Mouse (Mus musculus) forebrain, embryonic 12.5 days (tissue): Measurements from ENCODE around the gene Ispd. TPM values are rescaled to one million over a fixed set of nuclear protein-coding genes. Genes with fewer than 3 reads are reported as not detected.

Experiments
- ATAC-seq: fragments of 200-750 bp; cut with Nextera tagmentation; 2 replicates; pipeline ENCODE4 v1.8.0; 2017; ENCODE audit warnings: moderate TSS enrichment; ENCODE audit not compliant: low FRiP score
- H3K27ac ChIP-seq: fragments of 300-500 bp; sonication (generic); 2 replicates; pipeline ENCODE4 v1.5.1; 2016; ENCODE audit warnings: mild to moderate bottlenecking
- H3K27me3 ChIP-seq: fragments of 300-500 bp; sonication (generic); 2 replicates; pipeline ENCODE4 v1.6.1; 2016; ENCODE audit warnings: mild to moderate bottlenecking
- H3K36me3 ChIP-seq: fragments of 300-500 bp; sonication (generic); replicated peaks from 2 replicates; pipeline ENCODE4 v1.6.1; 2016; ENCODE audit warnings: mild to moderate bottlenecking
- H3K4me1 ChIP-seq: fragments of 300-500 bp; sonication (generic); 2 replicates; pipeline ENCODE4 v1.6.1; 2016
- H3K4me2 ChIP-seq: fragments of 300-500 bp; sonication (generic); 2 replicates; pipeline ENCODE4 v1.6.1; 2016; ENCODE audit warnings: mild to moderate bottlenecking, moderate library complexity
- H3K4me3 ChIP-seq: fragments of 300-500 bp; sonication (generic); replicated peaks from 2 replicates; pipeline ENCODE4 v1.5.1; 2016; ENCODE audit warnings: mild to moderate bottlenecking
- H3K9ac ChIP-seq: fragments of 300-500 bp; sonication (generic); 2 replicates; pipeline ENCODE4 v1.6.1; 2016; ENCODE audit warnings: mild to moderate bottlenecking
- H3K9me3 ChIP-seq: fragments of 300-500 bp; sonication (generic); 2 replicates; pipeline ENCODE4 v1.6.1; 2016
- WGBS: fragments of 180-500 bp; shearing (Covaris S2); methylation state at CpG from one replicate; pipeline ENCODE4 v1.1.7; 2016; 5-methylcytosine and 5-hydroxymethylcytosine counted together
- polyA plus RNA-seq: library from polyadenylated mRNA; unstranded; fragments of >200 nt; fragmentation: Nextera tagmentation; extraction: Ambion mirVana; gene quantifications from 2 replicates; pipeline ENCODE4 v1.2.1, GENCODE M21; 2016

The Ispd gene
- polyA plus RNA-seq, 1 experiment from 2014 or later, result 8.0 TPM

- peak; percentile 14; the same call in 1 of the 2 replicates for ATAC-seq
- WGBS, result 25% methylated on average over 4 of the region's 4 CpGs
- no peak overlapping the region for H3K9ac ChIP-seq
- no peak overlapping the region for H3K4me2 ChIP-seq
- H3K36me3 ChIP-seq, result no peaks in the 10 kb centered on the region
- H3K9me3 ChIP-seq, result no peaks in the 10 kb centered on the region
- H3K4me3 ChIP-seq, result no peak overlapping the region
- H3K27ac ChIP-seq, result no peak overlapping the region
- no peaks in the 10 kb centered on the region for H3K27me3 ChIP-seq
- H3K4me1 ChIP-seq, result no peaks in the 10 kb centered on the region
These were observed 150.3 kb downstream of the Ispd start for GRCm38 (mm10) chr12:36531421-36532072.

- Histone ChIP-seq H3K36me3 (no peaks in the 10 kb centered on the region), H3K9ac (no peak overlapping the region), H3K9me3 (no peaks in the 10 kb centered on the region), H3K4me2 (no peak overlapping the region), H3K4me3 (no peak overlapping the region), H3K4me1 (no peaks in the 10 kb centered on the region), H3K27me3 (no peaks in the 10 kb centered on the region), H3K27ac (no peak overlapping the region)
- no peak for ATAC-seq
- 83% methylated on average over 3 of the region's 3 CpGs for WGBS
These were observed 151.3 kb downstream of the Ispd start for GRCm38 (mm10) chr12:36532525-36532924.

- no peak for ATAC-seq
- H3K4me2 ChIP-seq, result no peak overlapping the region
- H3K4me1 ChIP-seq, result no peaks in the 10 kb centered on the region
- no peaks in the 10 kb centered on the region for H3K36me3 ChIP-seq
- H3K27ac ChIP-seq, result no peak overlapping the region
- WGBS, result 89% methylated on average over 2 of the region's 2 CpGs
- H3K9ac ChIP-seq, result no peak overlapping the region
- no peak overlapping the region for H3K4me3 ChIP-seq
- no peaks in the 10 kb centered on the region for H3K27me3 ChIP-seq
- no peaks in the 10 kb centered on the region for H3K9me3 ChIP-seq
These were observed 152.1 kb downstream of the Ispd start for GRCm38 (mm10) chr12:36533160-36533900.

GRCm38 (mm10) chr12:36534589-36534988 lies 153.3 kb downstream of the Ispd start:
- 90% methylated on average over 5 of the region's 5 CpGs for WGBS
- ATAC-seq, result no peak
- Histone ChIP-seq H3K4me3 (no peak overlapping the region), H3K9ac (no peak overlapping the region), H3K27me3 (no peaks in the 10 kb centered on the region), H3K4me2 (no peak overlapping the region), H3K4me1 (no peaks in the 10 kb centered on the region), H3K27ac (no peak overlapping the region), H3K36me3 (no peaks in the 10 kb centered on the region), H3K9me3 (no peaks in the 10 kb centered on the region)

- H3K4me2 ChIP-seq, result no peak overlapping the region
- no peaks in the 10 kb centered on the region for H3K36me3 ChIP-seq
- no peaks in the 10 kb centered on the region for H3K4me1 ChIP-seq
- H3K9ac ChIP-seq, result no peak overlapping the region
- H3K9me3 ChIP-seq, result no peaks in the 10 kb centered on the region
- no peak for ATAC-seq
- no peaks in the 10 kb centered on the region for H3K27me3 ChIP-seq
- no peak overlapping the region for H3K4me3 ChIP-seq
- H3K27ac ChIP-seq, result no peak overlapping the region
These were observed 164.1 kb downstream of the Ispd start for GRCm38 (mm10) chr12:36545318-36545717.

- no peak overlapping the region for H3K27ac ChIP-seq
- no peaks in the 10 kb centered on the region for H3K4me1 ChIP-seq
- 80% methylated on average over 9 of the region's 9 CpGs for WGBS
- no peaks in the 10 kb centered on the region for H3K36me3 ChIP-seq
- ATAC-seq, result no peak
- no peak overlapping the region for H3K9ac ChIP-seq
- H3K27me3 ChIP-seq, result no peaks in the 10 kb centered on the region
- H3K4me3 ChIP-seq, result no peak overlapping the region
- no peak overlapping the region for H3K4me2 ChIP-seq
- no peaks in the 10 kb centered on the region for H3K9me3 ChIP-seq
These were observed 168.2 kb downstream of the Ispd start for GRCm38 (mm10) chr12:36549474-36549873.

GRCm38 (mm10) chr12:36554697-36555096 lies 173.4 kb downstream of the Ispd start:
- no peaks in the 10 kb centered on the region for H3K36me3 ChIP-seq
- ATAC-seq, result no peak
- 88% methylated on average over 1 of the region's 1 CpGs for WGBS
- H3K4me2 ChIP-seq, result no peak overlapping the region
- no peak overlapping the region for H3K27ac ChIP-seq
- no peak overlapping the region for H3K9ac ChIP-seq
- no peaks in the 10 kb centered on the region for H3K4me1 ChIP-seq
- H3K27me3 ChIP-seq, result no peaks in the 10 kb centered on the region
- H3K9me3 ChIP-seq, result no peaks in the 10 kb centered on the region
- H3K4me3 ChIP-seq, result no peak overlapping the region

- H3K4me3 ChIP-seq, result no peak overlapping the region
- no peaks in the 10 kb centered on the region for H3K9me3 ChIP-seq
- no peak overlapping the region for H3K9ac ChIP-seq
- H3K4me1 ChIP-seq, result no peaks in the 10 kb centered on the region
- no peaks in the 10 kb centered on the region for H3K27me3 ChIP-seq
- H3K27ac ChIP-seq, result no peak overlapping the region
- no peak overlapping the region for H3K4me2 ChIP-seq
- H3K36me3 ChIP-seq, result no peaks in the 10 kb centered on the region
- 77% methylated on average over 2 of the region's 2 CpGs for WGBS
- no peak for ATAC-seq
These were observed 182.9 kb downstream of the Ispd start for GRCm38 (mm10) chr12:36564146-36564545.

- H3K27ac ChIP-seq, result no peak overlapping the region
- no peaks in the 10 kb centered on the region for H3K27me3 ChIP-seq
- H3K4me3 ChIP-seq, result no peak overlapping the region
- no peak for ATAC-seq
- no peaks in the 10 kb centered on the region for H3K9me3 ChIP-seq
- no peaks in the 10 kb centered on the region for H3K4me1 ChIP-seq
- H3K9ac ChIP-seq, result no peak overlapping the region
- no peak overlapping the region for H3K4me2 ChIP-seq
- H3K36me3 ChIP-seq, result no peaks in the 10 kb centered on the region
- WGBS, result 79% methylated on average over 1 of the region's 1 CpGs
These were observed 185.7 kb downstream of the Ispd start for GRCm38 (mm10) chr12:36566974-36567373.

GRCm38 (mm10) chr12:36570414-36571095 lies 189.3 kb downstream of the Ispd start:
- Histone ChIP-seq H3K36me3 (no peaks in the 10 kb centered on the region), H3K4me2 (no peak overlapping the region), H3K27me3 (no peaks in the 10 kb centered on the region), H3K4me1 (no peaks in the 10 kb centered on the region), H3K27ac (no peak overlapping the region), H3K9ac (no peak overlapping the region), H3K4me3 (no peak overlapping the region), H3K9me3 (no peaks in the 10 kb centered on the region)
- ATAC-seq, result no peak
- 88% methylated on average over 4 of the region's 4 CpGs for WGBS

- no peak for ATAC-seq
- 85% methylated on average over 3 of the region's 3 CpGs for WGBS
- H3K4me2 ChIP-seq, result no peak overlapping the region
- no peak overlapping the region for H3K27ac ChIP-seq
- H3K27me3 ChIP-seq, result no peaks in the 10 kb centered on the region
- H3K36me3 ChIP-seq, result no peaks in the 10 kb centered on the region
- no peak overlapping the region for H3K9ac ChIP-seq
- H3K9me3 ChIP-seq, result no peaks in the 10 kb centered on the region
- H3K4me3 ChIP-seq, result no peak overlapping the region
- no peaks in the 10 kb centered on the region for H3K4me1 ChIP-seq
These were observed 203.6 kb downstream of the Ispd start for GRCm38 (mm10) chr12:36584828-36585227.

GRCm38 (mm10) chr12:36597539-36598250 lies 216.4 kb downstream of the Ispd start:
- no peak for ATAC-seq
- H3K36me3 ChIP-seq, result no peaks in the 10 kb centered on the region
- H3K27me3 ChIP-seq, result no peaks in the 10 kb centered on the region
- 74% methylated on average over 2 of the region's 2 CpGs for WGBS
- no peak overlapping the region for H3K27ac ChIP-seq
- H3K4me1 ChIP-seq, result no peaks in the 10 kb centered on the region
- H3K4me3 ChIP-seq, result no peak overlapping the region
- H3K9ac ChIP-seq, result no peak overlapping the region
- H3K4me2 ChIP-seq, result no peak overlapping the region
- H3K9me3 ChIP-seq, result no peaks in the 10 kb centered on the region
